Mouse (Mus musculus): ENCODE measurements around the gene Plch2.

The Plch2 gene

DNA sequence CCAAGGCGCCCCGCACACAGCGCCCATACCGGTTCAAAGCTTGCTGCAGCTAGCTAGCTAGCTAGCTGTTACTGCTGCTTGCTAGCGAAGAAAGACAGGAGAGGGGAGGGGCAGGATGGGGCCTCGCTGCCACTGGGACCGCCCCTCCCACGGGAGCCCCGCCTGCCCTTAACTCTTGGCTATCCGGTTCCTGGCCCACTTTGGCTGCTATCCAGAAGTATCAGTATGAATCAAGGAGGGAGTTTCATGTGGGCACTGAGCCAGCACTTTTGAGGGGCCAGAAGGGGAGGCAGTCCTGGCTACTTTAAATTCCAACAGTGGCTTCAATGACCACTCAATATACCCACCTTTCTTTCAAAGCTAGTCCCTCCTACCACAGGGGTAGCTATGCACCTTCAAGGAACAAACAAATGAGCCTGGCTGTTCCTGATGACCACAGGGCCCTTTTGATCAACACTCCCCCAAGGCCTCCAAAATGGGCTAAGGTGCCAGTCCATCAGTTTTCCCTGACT is 37.2 kb downstream of the Plch2 start:
- peak; percentile 23 for DNase-seq

DNA sequence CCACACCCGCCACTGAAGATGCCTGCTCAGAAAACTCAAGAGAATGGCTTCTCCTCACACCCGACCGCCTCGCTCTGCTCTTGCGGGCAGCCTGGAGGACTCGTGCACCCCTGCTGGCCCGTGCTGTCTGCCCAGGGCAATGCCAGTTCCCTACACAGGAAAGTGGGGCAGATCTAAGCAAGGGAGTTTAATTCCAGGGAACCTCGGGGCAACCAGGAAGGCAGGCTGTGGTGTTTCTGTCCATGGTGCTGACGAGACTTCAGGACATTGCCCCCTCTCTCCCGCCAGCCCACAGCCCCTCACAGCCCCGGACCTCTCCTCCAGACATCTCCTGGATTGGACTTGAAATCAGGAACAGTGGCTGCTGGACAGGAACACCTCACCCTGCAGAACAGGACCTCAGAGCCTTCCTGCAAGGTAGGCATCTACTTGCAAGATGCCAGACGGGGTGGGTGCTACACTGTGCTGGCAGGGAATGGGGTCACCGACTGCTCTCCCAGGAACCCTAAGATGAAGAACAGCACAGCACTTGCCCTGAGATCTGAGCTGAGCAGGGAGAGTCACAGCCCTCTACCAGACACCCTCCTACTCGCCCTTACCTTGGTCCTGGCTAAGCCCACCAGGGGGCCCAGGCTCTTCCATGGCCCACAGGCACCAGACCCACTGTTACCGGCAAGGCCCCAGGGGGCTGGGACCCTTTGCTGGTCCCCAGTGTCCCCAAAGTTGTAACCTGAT is 37.8 kb downstream of the Plch2 start:
- peak; percentile 46 for DNase-seq

DNA sequence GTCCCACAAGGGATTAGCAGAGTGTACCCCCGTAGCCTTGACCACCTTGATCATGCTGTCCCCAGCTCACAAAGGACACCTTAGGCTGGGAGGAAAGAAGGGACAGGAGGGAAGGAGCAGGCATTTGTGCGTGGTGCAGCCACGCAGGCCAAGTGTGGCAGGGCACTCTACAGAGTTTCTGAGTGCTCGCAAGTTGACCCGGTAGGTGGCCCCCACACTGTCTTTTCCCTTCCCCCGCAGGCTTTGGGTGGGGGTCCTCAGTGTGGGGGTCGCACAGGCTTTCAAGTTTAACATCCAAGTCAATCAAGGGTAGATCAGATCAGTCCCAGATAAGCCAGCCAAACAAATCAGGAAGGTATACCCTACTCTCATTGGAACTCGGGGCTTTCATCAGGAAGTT is 38.5 kb downstream of the Plch2 start:
- DNase-seq, result no peak

DNA sequence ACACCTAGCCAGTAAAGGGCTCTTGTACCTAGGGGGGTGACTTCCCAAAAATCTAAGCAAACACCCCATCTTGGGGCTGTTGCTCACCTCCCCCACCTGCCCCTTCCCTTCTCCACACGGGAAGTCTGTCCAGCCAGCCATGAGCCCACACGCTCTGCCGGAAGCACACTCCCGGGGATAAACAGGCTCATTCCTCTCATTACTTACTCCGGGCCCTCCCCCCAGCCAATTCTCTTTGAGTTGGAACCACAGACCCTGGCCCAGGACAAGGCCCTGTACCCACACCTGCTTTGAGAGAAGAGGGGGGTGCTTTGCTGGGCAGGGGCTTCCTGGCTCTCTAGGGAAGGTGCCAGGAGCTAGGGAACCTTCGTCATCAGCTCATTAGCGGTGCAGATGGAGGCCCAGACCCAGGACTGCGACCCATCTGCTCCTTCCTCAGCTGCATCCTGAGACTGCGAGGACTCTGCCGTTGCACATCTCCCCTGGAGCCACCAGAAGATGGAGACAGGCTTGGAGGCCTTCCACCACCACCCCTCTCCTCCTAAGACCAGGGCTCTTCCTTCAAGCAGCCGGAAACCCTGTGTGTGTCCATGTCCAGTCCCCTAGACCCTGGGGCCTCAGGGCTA is 39.2 kb downstream of the Plch2 start:
- no peak for DNase-seq

DNA sequence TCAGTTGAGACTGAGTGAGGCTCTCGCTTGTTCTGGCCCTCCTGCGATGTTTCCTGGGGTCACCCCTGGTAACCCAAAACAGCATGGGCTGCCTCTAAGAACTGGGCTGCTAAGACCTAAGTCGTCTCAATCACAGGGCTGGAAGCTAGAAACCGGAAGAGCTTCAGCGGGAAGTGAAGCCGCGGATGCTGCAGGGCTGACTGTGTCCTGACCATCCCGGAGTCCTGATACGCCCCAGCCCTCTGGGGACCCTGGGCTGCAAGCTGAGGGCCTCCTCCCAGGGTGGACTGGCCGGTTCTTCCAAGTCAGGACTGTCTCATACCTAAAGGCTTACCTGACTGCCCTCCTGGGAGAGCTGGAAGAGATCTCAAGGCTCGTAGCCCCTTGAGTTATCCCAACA is 39.8 kb downstream of the Plch2 start:
- DNase-seq, result no peak

DNA sequence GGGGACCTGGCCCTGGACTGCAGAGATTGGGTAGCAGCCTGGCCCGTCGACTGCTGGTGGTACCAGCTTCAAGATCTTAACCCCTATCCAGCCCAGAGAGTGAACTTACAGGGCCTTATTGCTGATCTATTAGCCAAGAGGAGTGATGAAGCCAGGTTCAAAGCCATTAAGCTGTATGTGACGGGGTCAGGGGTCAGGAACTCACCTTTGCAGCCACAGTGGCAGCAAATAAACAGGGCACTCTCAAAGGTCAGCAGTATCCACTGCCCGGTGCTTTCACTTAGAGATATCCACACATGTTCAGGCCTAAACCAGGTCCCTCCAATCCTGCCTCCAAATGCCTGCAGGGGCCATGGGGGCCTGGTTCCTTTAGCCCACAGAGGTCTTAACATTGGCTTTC is 41.0 kb downstream of the Plch2 start:
- no peak for DNase-seq

DNA sequence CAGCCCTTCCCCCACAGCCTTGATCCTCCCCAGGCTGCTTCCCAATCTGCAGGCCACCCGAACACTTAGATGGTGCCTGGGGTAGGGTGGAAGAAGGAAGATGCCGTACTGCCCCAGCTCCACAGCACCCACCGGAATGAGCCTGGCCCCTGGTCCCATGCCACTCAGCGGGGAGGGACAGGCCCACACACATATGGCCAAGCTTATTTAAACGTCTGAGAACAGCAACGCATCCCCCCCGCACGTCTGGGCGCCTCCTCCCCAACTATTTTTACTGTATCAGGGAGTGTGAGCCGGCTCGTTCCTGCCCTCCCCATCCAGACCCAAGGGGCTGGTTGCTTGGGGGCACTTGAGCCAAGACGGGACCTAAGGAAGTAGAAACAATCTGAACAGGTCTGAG is 41.8 kb downstream of the Plch2 start:
- DNase-seq, result no peak

DNA sequence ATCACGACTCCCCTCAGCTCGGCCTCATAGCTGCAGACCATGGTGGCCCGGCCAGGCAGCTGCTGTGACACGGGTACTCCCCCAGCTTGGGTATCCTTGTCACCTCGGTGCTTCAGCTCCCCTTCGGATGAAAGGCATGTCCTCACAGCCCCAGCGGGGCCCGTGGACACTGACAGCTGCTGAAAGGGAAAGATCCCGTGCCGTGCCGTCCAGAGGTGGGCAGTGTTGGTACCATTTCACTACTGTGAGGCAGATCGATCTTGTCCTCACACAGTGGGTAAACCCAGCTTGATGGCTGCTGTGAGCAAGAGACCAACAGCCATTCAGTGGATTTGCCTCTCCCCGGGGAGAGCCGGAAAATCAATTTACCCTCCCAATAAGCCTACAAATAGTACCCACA is 42.3 kb downstream of the Plch2 start:
- no peak for DNase-seq

DNA sequence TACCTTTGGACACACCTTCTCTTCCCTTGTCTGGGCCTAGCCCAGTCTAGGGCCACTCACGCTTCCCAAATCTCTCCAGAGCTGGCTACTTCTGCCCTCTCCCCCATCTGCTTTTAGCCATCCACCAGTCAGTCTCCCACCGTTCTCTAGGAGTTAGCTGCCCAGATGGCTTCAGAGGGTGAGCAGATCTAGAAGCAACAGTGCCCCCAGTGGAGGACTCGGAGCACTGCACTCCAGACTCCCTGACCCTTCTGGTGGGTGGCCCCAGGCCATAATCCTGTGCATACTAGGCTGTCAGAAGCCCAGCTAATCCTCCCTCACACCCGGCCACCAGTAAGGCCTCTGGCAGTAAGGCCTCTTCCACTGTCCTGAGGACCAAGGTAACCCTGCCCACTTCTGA is 43.8 kb downstream of the Plch2 start:
- peak; percentile 60 for DNase-seq

DNA sequence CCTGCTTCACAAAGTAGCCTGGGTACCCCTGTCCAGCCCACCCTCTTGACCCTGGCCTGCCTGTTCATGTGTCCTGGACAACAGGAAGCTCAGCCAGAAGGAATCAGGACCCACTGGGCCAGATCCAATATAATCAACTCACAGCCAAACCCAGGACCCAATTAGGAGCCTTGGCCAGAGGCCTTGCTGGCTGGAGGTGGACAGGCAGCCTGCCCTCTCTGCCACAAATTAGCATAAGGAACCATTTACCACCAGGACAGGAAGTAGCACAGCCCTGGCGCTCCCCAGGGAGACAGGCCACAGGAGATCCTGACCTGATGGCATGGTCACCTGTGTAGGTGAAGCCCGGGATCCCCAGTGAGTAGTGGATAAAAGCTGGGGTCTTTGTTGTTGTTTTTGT is 44.5 kb downstream of the Plch2 start:
- DNase-seq, result no peak

DNA sequence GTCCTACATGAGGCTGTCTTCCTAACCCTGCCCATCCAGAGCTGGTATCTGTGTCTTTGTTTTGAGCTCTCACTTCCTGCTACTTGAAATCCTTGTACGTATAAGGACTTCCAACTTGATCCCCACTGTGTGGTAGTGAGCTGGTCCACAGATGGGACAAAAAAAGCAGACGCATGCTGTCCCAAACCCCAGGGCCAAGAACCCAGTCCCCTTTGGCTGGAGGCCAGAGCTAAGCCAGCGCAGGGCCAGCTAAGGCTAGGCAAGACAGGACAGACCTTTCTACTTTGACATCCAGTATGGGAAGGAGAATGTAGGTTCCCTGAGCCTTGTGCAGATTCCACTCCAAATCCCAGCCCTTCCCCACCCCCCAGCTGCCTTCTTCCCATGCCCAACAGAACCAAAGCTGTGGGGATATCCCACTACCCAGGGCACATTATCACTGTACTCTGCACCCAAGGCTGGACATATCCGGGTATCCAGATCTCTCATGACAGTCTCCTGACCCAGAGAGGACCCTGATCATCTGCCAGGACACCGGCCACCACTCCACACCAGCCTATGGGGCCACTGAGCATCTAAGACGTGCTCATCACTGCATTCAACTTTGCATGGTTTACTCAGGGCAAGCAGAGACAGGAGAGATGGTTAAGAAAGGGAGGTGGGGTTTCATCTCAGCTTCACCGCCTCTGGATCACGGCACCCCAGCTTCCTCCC is 45.1 kb downstream of the Plch2 start:
- no peak for DNase-seq

DNA sequence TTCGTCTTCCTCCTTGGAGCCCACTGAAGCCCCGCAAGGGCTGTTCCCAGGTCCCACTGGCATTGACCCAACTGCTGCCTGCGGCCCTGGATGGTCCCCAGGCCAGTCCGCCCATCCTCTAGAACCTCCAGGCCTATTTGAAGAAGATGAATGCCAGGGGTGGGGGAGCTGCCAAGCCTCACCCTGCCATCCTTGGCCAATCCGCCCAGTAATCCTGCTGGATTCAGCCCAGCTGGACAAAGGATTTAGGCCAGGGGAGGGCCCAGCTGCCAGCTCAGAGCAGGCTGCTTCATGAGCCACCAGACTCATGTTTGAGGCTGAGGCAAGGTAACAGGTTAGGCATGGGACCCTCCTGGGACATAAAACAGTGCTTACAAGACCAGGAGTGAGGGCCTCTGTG is 45.7 kb downstream of the Plch2 start:
- DNase-seq, result no peak

DNA sequence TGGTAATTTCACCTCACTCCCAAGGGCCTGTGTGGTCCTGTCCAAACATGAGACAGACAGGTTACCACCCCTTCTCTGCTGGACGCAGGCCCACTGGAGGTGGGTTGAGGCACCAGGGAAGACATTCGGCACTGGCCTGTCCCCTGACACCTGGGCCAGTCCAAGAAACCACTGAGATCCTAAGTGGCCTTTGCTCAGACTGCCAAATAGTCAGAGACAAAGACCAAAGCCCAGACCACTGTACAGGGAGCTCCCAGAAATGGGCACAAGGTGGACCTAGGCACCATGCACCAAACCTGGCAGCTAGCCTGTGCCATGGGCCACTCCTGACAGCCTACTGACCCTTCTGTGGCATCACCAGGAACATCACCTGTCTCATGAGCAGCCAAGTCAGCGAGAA is 47.4 kb downstream of the Plch2 start:
- no peak for DNase-seq

DNA sequence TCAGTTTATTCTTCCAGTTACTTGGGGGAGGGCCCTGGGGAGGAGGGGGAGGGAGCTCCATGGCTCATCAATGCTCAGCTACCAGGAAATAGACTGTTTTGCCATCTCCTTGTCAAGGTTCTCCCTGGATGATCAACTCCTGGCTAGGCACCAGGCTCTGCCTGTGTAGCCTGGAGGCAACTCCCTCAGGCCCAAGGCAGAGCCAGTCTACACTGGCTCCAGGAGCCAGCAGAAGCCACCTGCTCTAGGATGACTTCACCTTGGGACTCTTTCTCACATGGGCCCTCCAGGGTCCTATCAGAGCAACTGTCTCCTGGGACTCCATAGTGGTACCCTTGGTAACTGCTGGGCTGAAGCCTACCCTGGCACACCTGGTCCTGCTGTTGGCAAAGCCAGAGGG is 48.5 kb downstream of the Plch2 start:
- no peak for DNase-seq

DNA sequence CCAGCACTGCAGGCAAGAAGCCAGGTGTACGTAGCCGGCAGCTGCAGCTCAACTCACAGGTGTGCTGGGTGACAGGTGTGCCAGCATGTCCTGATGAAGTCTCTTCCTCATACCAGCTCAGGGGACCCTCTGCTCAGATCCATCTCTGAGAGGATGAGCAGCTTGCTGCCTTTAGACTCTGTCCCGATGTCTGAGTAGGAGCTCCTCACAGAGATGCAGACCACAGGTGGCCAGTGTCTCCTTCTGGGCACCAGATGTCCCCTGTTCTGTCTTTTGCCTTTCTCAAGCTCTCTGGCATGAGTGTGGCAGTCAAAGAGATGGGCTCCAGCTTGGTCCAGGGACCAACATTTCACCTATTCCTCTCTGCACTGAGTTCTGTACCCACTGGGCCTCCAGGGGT is 48.9 kb downstream of the Plch2 start:
- DNase-seq, result no peak

DNA sequence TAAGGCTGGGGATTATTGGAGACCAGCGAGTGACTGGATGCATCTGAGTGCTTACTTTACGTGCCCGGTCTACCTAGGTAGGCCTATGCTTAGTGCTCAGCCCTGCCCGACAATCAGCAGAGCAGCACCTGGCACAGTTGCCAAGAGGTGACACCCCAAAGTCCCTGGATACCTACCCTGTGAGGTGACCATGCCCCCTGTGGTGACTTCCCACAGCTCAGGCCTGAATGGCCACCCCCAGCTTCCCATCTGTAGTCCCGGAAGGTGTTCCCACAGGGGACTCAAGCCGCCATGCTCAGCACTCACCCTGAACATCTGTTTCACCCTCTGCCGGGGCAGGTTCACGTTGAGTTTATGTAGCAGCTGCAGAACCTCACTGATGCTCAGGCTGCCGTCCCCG is 50.3 kb downstream of the Plch2 start:
- no peak for DNase-seq

DNA sequence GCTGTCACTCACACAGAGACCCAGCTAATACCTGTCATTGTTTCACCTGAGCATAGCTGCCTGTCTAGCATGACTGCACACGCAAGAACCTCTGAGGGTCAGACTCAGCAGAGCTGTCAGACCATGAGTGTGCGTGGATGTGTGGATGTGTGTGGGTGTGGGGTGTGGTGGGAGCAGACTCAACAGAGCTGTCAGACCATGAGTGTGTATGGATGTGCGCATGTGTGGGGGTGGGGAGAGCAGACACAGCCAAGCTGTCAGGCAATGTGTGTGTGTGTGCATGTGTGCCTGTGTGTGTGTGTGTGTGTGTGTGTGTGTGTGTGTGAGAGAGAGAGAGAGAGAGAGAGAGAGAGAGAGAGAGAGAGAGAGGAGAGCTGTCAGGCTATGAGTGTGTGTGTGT is 51.3 kb downstream of the Plch2 start:
- DNase-seq, result no peak

DNA sequence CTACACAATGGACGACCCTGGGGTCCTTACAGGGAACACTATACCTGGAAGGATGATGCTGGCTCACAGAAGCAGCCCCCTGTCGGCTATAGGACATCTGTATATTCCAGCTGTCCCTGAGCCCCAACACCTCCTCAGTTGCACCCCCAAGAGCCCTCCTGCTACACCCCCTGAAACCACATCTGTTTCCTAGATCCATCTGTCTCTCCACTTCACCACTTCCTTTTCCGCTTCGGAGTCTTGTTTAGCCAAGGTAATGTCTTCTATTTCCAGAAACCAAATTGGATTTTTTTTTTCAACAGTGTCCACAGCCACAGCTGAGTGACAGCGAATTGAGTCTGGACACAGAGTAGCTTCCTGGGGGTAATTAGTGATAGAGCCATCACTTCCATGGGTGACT is 57.2 kb downstream of the Plch2 start:
- no peak for DNase-seq

DNA sequence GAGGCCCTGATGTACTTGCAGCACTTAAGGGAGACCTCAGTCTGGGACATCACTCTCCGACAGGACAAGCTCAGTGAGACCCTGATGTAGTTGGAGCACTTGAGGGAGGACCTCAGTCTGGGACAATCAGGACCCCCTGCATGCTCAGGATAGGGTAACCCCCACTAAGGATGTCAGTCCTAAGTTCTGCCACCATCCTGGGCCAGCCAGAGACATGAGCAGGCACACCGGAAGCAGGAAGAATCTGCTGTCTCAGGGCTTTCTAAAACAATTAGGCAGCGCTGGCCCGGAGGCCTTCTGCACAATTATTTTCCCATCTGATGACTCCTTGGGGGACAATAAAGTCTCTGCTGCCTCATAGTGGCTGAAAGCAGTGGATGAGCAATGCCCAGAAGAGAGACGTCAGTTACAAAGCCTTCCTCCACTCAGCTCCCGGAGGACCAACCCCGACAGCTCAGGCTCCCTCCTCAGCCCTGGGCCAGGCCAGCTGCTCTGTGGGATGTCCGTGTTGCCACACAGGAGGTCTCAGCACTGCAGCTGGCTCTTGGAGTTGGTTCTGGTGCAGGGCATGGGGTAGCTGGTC is 59.9 kb downstream of the Plch2 start:
- peak; percentile 58 for DNase-seq

DNA sequence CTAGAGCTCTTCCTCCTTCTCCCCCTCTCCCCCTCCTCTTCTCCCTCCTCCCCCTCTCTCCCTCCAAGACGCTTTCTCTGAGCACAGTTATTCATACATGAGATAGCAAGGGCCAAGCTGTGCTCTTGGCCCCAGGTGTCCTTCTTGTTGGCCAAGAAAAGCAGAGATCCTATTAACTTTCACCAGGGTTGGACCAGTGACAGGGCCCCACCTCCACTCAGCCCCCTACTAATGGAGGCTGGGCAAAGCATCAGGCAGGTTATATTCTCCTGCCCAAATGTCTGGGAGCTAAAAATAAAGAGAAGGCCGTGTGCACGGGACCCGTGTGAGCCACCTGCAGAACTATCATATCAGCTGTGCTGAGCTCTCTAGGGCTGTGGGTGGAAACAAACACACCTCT is 61.7 kb downstream of the Plch2 start:
- no peak for DNase-seq

DNA sequence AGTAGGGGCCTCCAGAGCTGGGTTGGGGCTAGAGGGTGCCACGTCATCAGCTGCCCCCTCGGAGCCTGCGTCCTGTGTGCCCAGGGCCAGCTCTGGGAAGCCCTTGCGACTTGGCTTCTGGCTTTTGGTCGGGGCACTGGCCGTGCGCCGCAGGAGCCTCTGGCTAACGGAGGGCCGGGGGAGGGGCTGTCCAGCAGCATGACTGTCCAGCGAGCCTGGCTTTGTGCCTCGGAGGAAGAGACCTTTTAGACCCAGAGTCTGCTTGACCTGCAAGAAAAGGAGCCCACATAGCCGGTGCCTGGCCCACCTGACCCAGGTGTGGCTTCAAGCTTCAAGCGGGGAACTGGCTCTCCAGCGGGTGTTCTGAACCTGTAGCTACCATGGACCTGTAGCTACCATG is 69.8 kb downstream of the Plch2 start:
- DNase-seq, result no peak

DNA sequence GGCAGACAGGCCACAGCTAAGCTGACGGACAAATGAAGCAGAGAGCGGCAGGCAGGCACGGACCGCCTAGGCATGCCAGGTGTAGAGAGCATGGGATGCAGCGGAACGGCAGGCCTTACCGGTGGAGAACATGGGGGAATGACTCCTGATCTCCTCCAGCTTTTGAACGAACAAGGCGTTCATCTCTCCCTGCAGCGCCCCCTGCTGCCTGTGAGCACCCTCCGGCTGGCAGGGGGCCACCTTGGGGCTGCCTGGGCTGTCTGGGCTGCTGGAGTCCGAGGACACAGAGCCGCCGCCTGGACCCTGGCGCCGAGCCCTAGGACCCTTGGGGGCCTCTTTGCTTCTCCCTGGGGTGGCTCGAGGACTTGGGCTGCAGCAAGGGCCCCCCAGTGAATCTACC is 70.5 kb downstream of the Plch2 start:
- peak; percentile 80 for DNase-seq

DNA sequence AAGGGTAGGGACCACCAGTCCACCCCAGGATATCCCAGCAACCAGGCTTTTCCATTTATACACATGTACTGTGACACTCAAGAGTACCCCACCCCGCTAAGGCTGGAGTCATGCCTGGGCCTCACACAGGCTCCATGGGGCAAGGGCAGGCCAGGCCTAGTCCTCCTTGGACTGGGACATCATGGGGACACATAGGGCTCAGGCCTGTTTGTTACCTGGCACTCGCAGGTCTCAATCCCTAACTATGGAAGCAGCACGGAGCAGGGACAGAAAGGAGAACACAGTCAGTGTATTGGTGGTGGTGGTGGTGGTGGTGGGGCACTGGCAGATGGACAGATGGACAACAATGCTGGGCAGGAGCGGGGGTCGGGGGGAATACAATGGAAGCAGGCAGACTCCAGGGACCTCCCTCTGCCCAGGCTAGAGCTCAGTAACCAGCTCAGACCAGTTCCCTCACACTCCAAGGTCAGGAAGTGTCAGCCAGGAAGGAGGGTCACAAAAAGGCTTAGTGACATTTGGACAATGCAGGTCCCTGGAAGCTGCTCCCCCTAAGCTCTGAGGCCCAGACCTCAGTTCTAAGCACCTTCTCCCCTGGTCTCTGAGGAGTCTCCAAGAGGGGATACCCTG is 71.3 kb downstream of the Plch2 start:
- DNase-seq, result no peak
